Mouse (Mus musculus) liver, embryonic 14.5 days (tissue): ENCODE measurements around the gene Gm20671. TPM values are rescaled to one million over a fixed set of nuclear protein-coding genes. Genes with fewer than 3 reads are reported as not detected.
"Not testable (repeated sequence)": the region's sequence is repeated elsewhere in the genome, so short reads cannot be mapped to it uniquely, and the experiment has no call there.

Experiments used
- ATAC-seq: fragments of 200-750 bp; cut with Nextera tagmentation; 2 replicates; pipeline ENCODE4 v1.8.0; 2017; ENCODE audit warnings: moderate number of reproducible peaks, mild to moderate bottlenecking, moderate library complexity; ENCODE audit not compliant: insufficient read depth
- DNase-seq, 3 experiments: peaks; one replicate each; pipeline ENCODE4 v3.0.0-alpha.2; 2012 to 2013; ENCODE audit warnings: low read depth in 3 of 3, low spot score in 3 of 3
- H3K27ac ChIP-seq: fragments of 300-500 bp; sonication (generic); 2 replicates; pipeline ENCODE4 v1.5.1; 2014; ENCODE audit warnings: moderate library complexity, mild to moderate bottlenecking, control low read depth, inconsistent platforms
- H3K27me3 ChIP-seq: fragments of 300-500 bp; sonication (generic); 2 replicates; pipeline ENCODE4 v1.6.1; 2014; ENCODE audit warnings: mild to moderate bottlenecking, low read length, moderate library complexity; ENCODE audit not compliant: control insufficient read depth, insufficient read depth
- H3K36me3 ChIP-seq: fragments of 300-500 bp; sonication (generic); replicated peaks from 2 replicates; pipeline ENCODE4 v1.6.1; 2014; ENCODE audit warnings: low read depth; ENCODE audit not compliant: control insufficient read depth, insufficient read depth
- H3K4me1 ChIP-seq, 2 experiments: fragments of 200-500 bp in 1 of 2; fragments of 300-500 bp in 1 of 2; sonication (generic) in 1 of 2; replicated peaks; 2 replicates each; pipeline ENCODE4 v1.6.1; 2012 to 2014; ENCODE audit warnings: antibody characterized with exemption in 1 of 2, inconsistent platforms in 1 of 2, low read length in 1 of 2; ENCODE audit not compliant: control insufficient read depth in 2 of 2, insufficient read depth in 2 of 2
- H3K4me2 ChIP-seq: fragments of 300-500 bp; sonication (generic); 2 replicates; pipeline ENCODE4 v1.6.1; 2014; ENCODE audit warnings: low read depth, mild to moderate bottlenecking, control low read depth, moderate library complexity
- H3K4me3 ChIP-seq, 2 experiments: fragments of 200-500 bp in 1 of 2; fragments of 300-500 bp in 1 of 2; sonication (generic) in 1 of 2; 2 replicates each; pipeline ENCODE4 v1.5.1; 2012 to 2014; ENCODE audit warnings: low read depth in 2 of 2, low read length in 2 of 2, mild to moderate bottlenecking in 2 of 2, control low read depth in 1 of 2, inconsistent platforms in 1 of 2, moderate library complexity in 1 of 2; ENCODE audit not compliant: insufficient read depth in 1 of 2
- H3K9ac ChIP-seq: fragments of 300-500 bp; sonication (generic); replicated peaks from 2 replicates; pipeline ENCODE4 v1.6.1; 2014; ENCODE audit warnings: mild to moderate bottlenecking, control low read depth, moderate library complexity
- H3K9me3 ChIP-seq: fragments of 300-500 bp; sonication (generic); 2 replicates; pipeline ENCODE4 v1.6.1; 2016; ENCODE audit warnings: low read length, mixed read lengths; ENCODE audit not compliant: control insufficient read depth
- CTCF ChIP-seq: IDR thresholded peaks from 2 replicates; pipeline ENCODE4 v1.5.1; 2016; ENCODE audit warnings: antibody characterized with exemption, low read depth, control low read depth
- EP300 ChIP-seq: IDR thresholded peaks from 2 replicates; pipeline ENCODE4 v1.6.1; 2016; ENCODE audit warnings: antibody characterized with exemption, low read depth
- WGBS: fragments of 180-500 bp; shearing (Covaris S2); extraction: QIAGEN DNeasy Blood & Tissue Kit; methylation state at CpG from one replicate; pipeline ENCODE4 v1.1.7; 2014; ENCODE audit not compliant: insufficient replicate concordance; 5-methylcytosine and 5-hydroxymethylcytosine counted together
- polyA plus RNA-seq, 2 experiments: library from polyadenylated mRNA; depleted of rRNA in 1 of 2; stranded (reverse) in 1 of 2; unstranded in 1 of 2; fragments of >200 nt; fragmentation: Nextera tagmentation in 1 of 2; extraction: Ambion mirVana in 1 of 2; gene quantifications; 2 replicates each; pipeline versions ENCODE4 v1.2.1 to v1.2.3; 2012 to 2014

The Gm20671 gene
- polyA plus RNA-seq, 2 experiments, result 0.56 TPM; not detected in 1

GRCm38 (mm10) chr5:32745705-32746655, 80.9 kb downstream of the Gm20671 start:
- Histone ChIP-seq H3K4me3 (peak overlapping the region; percentile 49 to 64), H3K4me1 (peaks cover 0 to 15% of the 10 kb centered on the region in 2 experiments; a peak in 2 of 4 replicates), H3K9me3 (no peaks in the 10 kb centered on the region)

GRCm38 (mm10) chr5:32742149-32742548, 84.8 kb downstream of the Gm20671 start:
- H3K4me1 ChIP-seq, result peaks cover 0 to 15% of the 10 kb centered on the region in 2 experiments; a peak in 2 of 4 replicates
- ATAC-seq, result no peak
- no peaks in the 10 kb centered on the region for H3K9me3 ChIP-seq
- no peak overlapping the region for H3K4me2 ChIP-seq
- no peaks in the 10 kb centered on the region for H3K36me3 ChIP-seq
- no peak overlapping the region for H3K27ac ChIP-seq
- no peaks in the 10 kb centered on the region for H3K27me3 ChIP-seq
- H3K4me3 ChIP-seq, result no peak overlapping the region
- no peak for DNase-seq
- no peak overlapping the region for H3K9ac ChIP-seq
- no peak for TF ChIP-seq EP300
- TF ChIP-seq CTCF, result peak; percentile 43; the same call in 1 of the 2 replicates
- 58% methylated on average over 9 of the region's 9 CpGs for WGBS

More at GRCm38 (mm10) chr5:32745705-32746655, 80.9 kb downstream of the Gm20671 start:
- ATAC-seq (peak; percentile 78), DNase-seq (peak; percentile 50 to 55 (median 54))
- Histone ChIP-seq H3K27ac (peak overlapping the region; percentile 27; the same call in 1 of the 2 replicates), H3K4me2 (peak overlapping the region; percentile 53), H3K9ac (no peak overlapping the region; the same call in 1 of the 2 replicates), H3K36me3 (no peaks in the 10 kb centered on the region), H3K27me3 (no peaks in the 10 kb centered on the region)
- TF ChIP-seq CTCF (no peak), EP300 (no peak)
- WGBS, result 5% methylated on average over 10 of the region's 10 CpGs

GRCm38 (mm10) chr5:32741377-32741776, 85.5 kb downstream of the Gm20671 start:
- DNase-seq, H3K9me3 ChIP-seq, ATAC-seq, H3K4me3 ChIP-seq, H3K27me3 ChIP-seq, H3K4me2 ChIP-seq, H3K9ac ChIP-seq, H3K27ac ChIP-seq, H3K36me3 ChIP-seq: not testable (repeated sequence)
- 76% methylated on average over 4 of the region's 4 CpGs for WGBS
- H3K4me1 ChIP-seq, result peaks cover 0 to 13% of the 10 kb centered on the region in 2 experiments; a peak in 2 of 4 replicates

- not testable (repeated sequence) for H3K4me2 ChIP-seq, ATAC-seq, H3K4me3 ChIP-seq, H3K9ac ChIP-seq, DNase-seq, H3K27me3 ChIP-seq, H3K9me3 ChIP-seq, H3K27ac ChIP-seq, H3K36me3 ChIP-seq
- peaks cover 0 to 13% of the 10 kb centered on the region in 2 experiments; a peak in 2 of 4 replicates for H3K4me1 ChIP-seq
- WGBS, result 72% methylated on average over 8 of the region's 8 CpGs
Measured at GRCm38 (mm10) chr5:32740850-32741249, 86.1 kb downstream of the Gm20671 start.

- 70% methylated on average over 3 of the region's 3 CpGs for WGBS
- no peak for TF ChIP-seq EP300
- Histone ChIP-seq H3K4me1 (peaks cover 0 to 7% of the 10 kb centered on the region in 2 experiments; a peak in 1 of 4 replicates), H3K9me3 (no peaks in the 10 kb centered on the region), H3K4me2 (no peak overlapping the region), H3K27ac (no peak overlapping the region), H3K36me3 (no peaks in the 10 kb centered on the region), H3K4me3 (no peak overlapping the region), H3K9ac (no peak overlapping the region), H3K27me3 (no peaks in the 10 kb centered on the region)
- ATAC-seq (no peak), DNase-seq (no peak)
Measured at GRCm38 (mm10) chr5:32740138-32740537, 86.8 kb downstream of the Gm20671 start.

GRCm38 (mm10) chr5:32736770-32737169, 90.1 kb downstream of the Gm20671 start:
- H3K36me3 ChIP-seq, result not testable (repeated sequence)
- WGBS, result 71% methylated on average over 3 of the region's 3 CpGs

More at GRCm38 (mm10) chr5:32736770-32737169, 90.1 kb downstream of the Gm20671 start:
- ATAC-seq, result peak; percentile 32; the same call in 1 of the 2 replicates
- H3K27me3 ChIP-seq, H3K4me3 ChIP-seq, H3K27ac ChIP-seq, H3K4me1 ChIP-seq, H3K4me2 ChIP-seq, H3K9me3 ChIP-seq, DNase-seq, H3K9ac ChIP-seq: not testable (repeated sequence)
